ENCODE assay signal across 13 mouse cellular contexts in the genomic region with DNA sequence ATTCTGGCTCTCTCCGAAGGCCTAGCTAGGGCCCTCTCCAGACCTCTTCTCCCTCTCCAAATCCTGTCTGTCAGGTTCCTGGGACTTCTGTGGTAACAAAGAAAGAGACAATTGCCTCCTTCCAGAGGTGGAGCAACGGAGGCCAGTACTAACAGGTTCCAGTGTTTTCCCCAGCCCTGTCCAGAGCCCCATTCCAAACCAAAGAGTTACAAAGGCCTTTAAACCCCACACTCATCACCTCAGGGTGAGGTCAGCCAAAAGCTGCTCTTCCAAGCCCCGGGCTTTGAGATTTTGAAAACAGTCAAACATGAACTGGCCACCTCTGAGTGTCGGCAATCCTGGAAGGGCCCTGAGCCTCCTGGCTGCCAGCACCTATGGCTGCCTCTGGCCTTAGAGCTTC. TPM values are rescaled to one million over a fixed set of nuclear protein-coding genes. Genes with fewer than 3 reads are reported as not detected.
DNase-seq lines count a peak whose midpoint lies in the region; ATAC-seq and TF ChIP-seq lines count a peak whose summit lies in the region.
"Had no signal": no experiment of that assay in that cellular context is flagged by ENCODE, and none has a peak within 500 bp of the region (broad histone marks: within the 10 kb centered on the region; RNA-seq: fewer than 3 reads in every experiment).

No protein-coding gene starts in this region.

- 37% methylated on average over 4 of the region's 4 CpGs for WGBS in heart, embryonic 13.5 days
- WGBS in liver, embryonic 11.5 days: 77% methylated on average over 4 of the region's 4 CpGs
- 63% methylated on average over 4 of the region's 4 CpGs for WGBS in liver, embryonic 12.5 days (ENCODE audit: insufficient replicate concordance)
- WGBS in embryonic facial prominence, embryonic 12.5 days: 57% methylated on average over 4 of the region's 4 CpGs
- 50% methylated on average over 4 of the region's 4 CpGs for WGBS in limb, embryonic 14.5 days

- intact Hi-C loops in heart, postnatal 10 days (cut with DNase I): loop anchor here (2.0 kb wide), 1 partner anchor 24 kb away; no protein-coding TSS in a partner anchor

- H3K4me2 ChIP-seq in heart, embryonic 13.5 days: 0 out of 2 replicates have a peak overlapping the region, but pooled peaks have one; percentile 7
- H3K4me2 ChIP-seq in liver, embryonic 11.5 days: no peak overlapping the region
- no peak overlapping the region for H3K4me2 ChIP-seq in liver, embryonic 12.5 days
- H3K4me2 ChIP-seq in embryonic facial prominence, embryonic 12.5 days (replicated peaks): no peak overlapping the region
- H3K4me2 ChIP-seq in limb, embryonic 14.5 days (replicated peaks; ENCODE audit: low read depth, low read length, severe bottlenecking): no peak overlapping the region

- peak overlapping the region; percentile 44 for H3K9ac ChIP-seq in heart, embryonic 13.5 days
- H3K9ac ChIP-seq in liver, embryonic 11.5 days (ENCODE audit: low read depth, low read length): no peak overlapping the region
- H3K9ac ChIP-seq in liver, embryonic 12.5 days: no peak overlapping the region
- H3K9ac ChIP-seq in embryonic facial prominence, embryonic 12.5 days: no peak overlapping the region
- H3K9ac ChIP-seq in limb, embryonic 14.5 days (ENCODE audit: low read depth, low read length, severe bottlenecking): peak overlapping the region; percentile 34; the same call in 1 of the 2 replicates

- no peaks in the 10 kb centered on the region for H3K9me3 ChIP-seq in heart, embryonic 13.5 days
- no peaks in the 10 kb centered on the region for H3K9me3 ChIP-seq in liver, embryonic 11.5 days (ENCODE audit: control insufficient read depth, low read length)
- no peaks in the 10 kb centered on the region for H3K9me3 ChIP-seq in liver, embryonic 12.5 days (replicated peaks)
- H3K9me3 ChIP-seq in embryonic facial prominence, embryonic 12.5 days: no peaks in the 10 kb centered on the region
- H3K9me3 ChIP-seq in limb, embryonic 14.5 days (ENCODE audit: control insufficient read depth, low read length): no peaks in the 10 kb centered on the region

- peaks cover 74% of the 10 kb centered on the region for H3K4me1 ChIP-seq in heart, embryonic 13.5 days
- peaks cover 28% of the 10 kb centered on the region for H3K4me1 ChIP-seq in liver, embryonic 11.5 days (replicated peaks; ENCODE audit: control insufficient read depth, insufficient read depth, low read length)
- peaks cover 46% of the 10 kb centered on the region for H3K4me1 ChIP-seq in liver, embryonic 12.5 days
- H3K4me1 ChIP-seq in embryonic facial prominence, embryonic 12.5 days: peaks cover 29% of the 10 kb centered on the region
- H3K4me1 ChIP-seq in limb, embryonic 14.5 days (ENCODE audit: control insufficient read depth, insufficient read depth, low read length): peaks cover 19% of the 10 kb centered on the region

- peaks cover 81% of the 10 kb centered on the region for H3K36me3 ChIP-seq in heart, embryonic 13.5 days
- peaks cover 3% of the 10 kb centered on the region; the same call in 1 of the 2 replicates for H3K36me3 ChIP-seq in liver, embryonic 11.5 days (ENCODE audit: control insufficient read depth, insufficient read depth, low read length)
- peaks cover 23% of the 10 kb centered on the region for H3K36me3 ChIP-seq in liver, embryonic 12.5 days
- peaks cover 54% of the 10 kb centered on the region; the same call in 1 of the 2 replicates for H3K36me3 ChIP-seq in embryonic facial prominence, embryonic 12.5 days
- peaks cover 12% of the 10 kb centered on the region for H3K36me3 ChIP-seq in limb, embryonic 14.5 days (ENCODE audit: control insufficient read depth, insufficient read depth, low read length)

- H3K4me3 ChIP-seq in heart, embryonic 13.5 days: no peak overlapping the region
- no peak overlapping the region for H3K4me3 ChIP-seq in liver, embryonic 11.5 days (ENCODE audit: low read depth, low read length)
- no peak overlapping the region for H3K4me3 ChIP-seq in liver, embryonic 12.5 days
- no peak overlapping the region for H3K4me3 ChIP-seq in embryonic facial prominence, embryonic 12.5 days
- H3K4me3 ChIP-seq in limb, embryonic 14.5 days (replicated peaks; ENCODE audit: low read length): no peak overlapping the region
- H3K4me3 ChIP-seq: erythroblast, embryonic 14.5 days; left cerebral cortex, adult 2 months had no signal

- no peak for DNase-seq in heart, postnatal 10 days
- DNase-seq in liver, embryonic 11.5 days (ENCODE audit: low spot score): no peak
- no peak for DNase-seq in limb, embryonic 14.5 days (ENCODE audit: low spot score)
- DNase-seq in cerebellum, postnatal 4 days (ENCODE audit: low spot score in 2 of 2): no peak
- DNase-seq: cerebellum, postnatal 14 days; midbrain, embryonic 14.5 days had no signal

- H3K27me3 ChIP-seq in heart, embryonic 13.5 days (replicated peaks): no peaks in the 10 kb centered on the region
- no peaks in the 10 kb centered on the region for H3K27me3 ChIP-seq in liver, embryonic 11.5 days (replicated peaks; ENCODE audit: control insufficient read depth, insufficient read depth, low read length)
- no peaks in the 10 kb centered on the region for H3K27me3 ChIP-seq in liver, embryonic 12.5 days (replicated peaks)
- H3K27me3 ChIP-seq in embryonic facial prominence, embryonic 12.5 days: no peaks in the 10 kb centered on the region
- H3K27me3 ChIP-seq in limb, embryonic 14.5 days (ENCODE audit: control insufficient read depth, insufficient read depth, low read length): no peaks in the 10 kb centered on the region

- ATAC-seq in heart, embryonic 13.5 days (ENCODE audit: extremely low read depth, insufficient number of reproducible peaks, low FRiP score, low TSS enrichment): no peak
- no peak for ATAC-seq in liver, embryonic 11.5 days (replicated peaks; ENCODE audit: low FRiP score)
- no peak for ATAC-seq in liver, embryonic 12.5 days
- ATAC-seq in embryonic facial prominence, embryonic 12.5 days (ENCODE audit: insufficient number of reproducible peaks, insufficient read depth, low FRiP score, low TSS enrichment): no peak
- no peak for ATAC-seq in limb, embryonic 14.5 days (ENCODE audit: low FRiP score, low read depth)
- no peak for ATAC-seq in megakaryocyte progenitor cell, adult 5-6 weeks (replicated peaks; ENCODE audit: poor library complexity)
- ATAC-seq: inflammation-experienced regulatory T-cells, adult 6 months had no signal

- TF ChIP-seq POLR2A in limb, embryonic 14.5 days (IDR thresholded peaks at IDR 0.05; ENCODE audit: borderline replicate concordance, extremely low read depth, insufficient read depth, insufficient read length): no peak

- H3K27ac ChIP-seq in heart, embryonic 13.5 days (replicated peaks): peak overlapping the region; percentile 66
- peak overlapping the region; percentile 39; the same call in 1 of the 2 replicates for H3K27ac ChIP-seq in liver, embryonic 11.5 days (ENCODE audit: low read depth, low read length)
- H3K27ac ChIP-seq in liver, embryonic 12.5 days: no peak overlapping the region
- H3K27ac ChIP-seq in embryonic facial prominence, embryonic 12.5 days: peak overlapping the region; percentile 24
- H3K27ac ChIP-seq in limb, embryonic 14.5 days (replicated peaks; ENCODE audit: low read depth, low read length): no peak overlapping the region
- H3K27ac ChIP-seq: left cerebral cortex, adult 2 months had no signal

RNA-seq across cellular contexts. Expression of a gene that starts 29.1 kb away (rescaled TPM):
- 18.5 and 19.3 TPM in 2 replicates for polyA plus RNA-seq in heart, embryonic 13.5 days (2015; fragmentation: Nextera tagmentation; extraction: Ambion mirVana)
- 10 to 100 TPM; 16.1 to 19.4 TPM for total RNA-seq in heart, postnatal 10 days (2021)
- polyA plus RNA-seq in liver, embryonic 11.5 days (2014; fragmentation: Nextera tagmentation; extraction: Ambion mirVana): 10.1 and 11.1 TPM in 2 replicates
- polyA plus RNA-seq in liver, embryonic 12.5 days (2016; fragmentation: Nextera tagmentation; extraction: Ambion mirVana): 11.7 and 12.9 TPM in 2 replicates
- polyA plus RNA-seq in embryonic facial prominence, embryonic 12.5 days (2016; fragmentation: Nextera tagmentation; extraction: Ambion mirVana): 25.4 and 26.0 TPM in 2 replicates
- 23.5 and 43.1 TPM in 2 replicates for polyA plus RNA-seq in limb, embryonic 14.5 days (2012; rRNA removed)
- polyA plus RNA-seq in limb, embryonic 14.5 days (2014; fragmentation: Nextera tagmentation; extraction: Ambion mirVana): 12.0 and 14.7 TPM in 2 replicates
- 0.34 and 0.72 TPM in 2 replicates for total RNA-seq in megakaryocyte progenitor cell, adult 5-6 weeks (2015)
- total RNA-seq in megakaryocyte progenitor cell, adult 5-6 weeks (2017): 1.2 TPM in 2 replicates
- polyA plus RNA-seq: inflammation-experienced regulatory T-cells, adult 6 months had no signal

Comparison
In these comparisons a context has a peak if more than half of its experiments do, and no peak if none do; other contexts are left out.
1. H3K27ac ChIP-seq: peak in heart, embryonic 13.5 days (single experiment), liver, embryonic 11.5 days (single experiment) and embryonic facial prominence, embryonic 12.5 days (single experiment); none in liver, embryonic 12.5 days (single experiment) and limb, embryonic 14.5 days (single experiment).
2. H3K9ac ChIP-seq: peak in heart, embryonic 13.5 days (single experiment) and limb, embryonic 14.5 days (single experiment); none in liver, embryonic 11.5 days (single experiment), liver, embryonic 12.5 days (single experiment) and embryonic facial prominence, embryonic 12.5 days (single experiment).